Comparison of ENCODE assay signal across 9 mouse cellular contexts in the genomic region with DNA sequence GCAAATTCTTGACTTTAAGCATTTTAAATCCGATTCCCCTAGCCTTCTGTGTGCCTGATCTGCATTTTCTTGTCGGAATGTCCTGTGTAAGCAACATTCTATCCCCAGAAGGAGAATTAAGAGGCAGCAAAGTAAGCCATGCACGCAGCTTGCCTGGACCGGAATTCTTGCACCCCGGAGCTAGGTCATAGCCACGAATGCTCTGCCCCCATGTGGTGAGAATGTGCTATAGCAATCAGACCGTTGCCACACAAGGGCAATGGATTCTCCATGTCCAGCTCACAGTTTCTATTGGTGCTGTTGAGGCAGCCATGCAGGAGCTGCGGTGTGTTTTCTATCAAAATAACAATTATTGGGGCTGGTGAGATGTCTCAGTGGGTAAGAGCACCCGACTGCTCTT. TPM values are rescaled to one million over a fixed set of nuclear protein-coding genes. Genes with fewer than 3 reads are reported as not detected.
A peak's percentile ranks its signal among the peaks of the same experiment; 100 is the strongest.
DNase-seq lines count a peak whose midpoint lies in the region; ATAC-seq and TF ChIP-seq lines count a peak whose summit lies in the region.
"Had no signal": no experiment of that assay in that cellular context is flagged by ENCODE, and none has a peak within 500 bp of the region (broad histone marks: within the 10 kb centered on the region; RNA-seq: fewer than 3 reads in every experiment).

No protein-coding gene starts in this region.

- no peaks in the 10 kb centered on the region for H3K27me3 ChIP-seq in ES-Bruce4 (ENCODE audit: control insufficient read depth, insufficient read depth, low read length, poor library complexity, severe bottlenecking)
- H3K27me3 ChIP-seq in embryonic facial prominence, embryonic 13.5 days = peaks cover 19% of the 10 kb centered on the region; the same call in 1 of the 2 replicates
- H3K27me3 ChIP-seq in heart, embryonic 10.5 days (ENCODE audit: insufficient read depth, poor library complexity, severe bottlenecking) = no peaks in the 10 kb centered on the region
- no peaks in the 10 kb centered on the region; the same call in 1 of the 2 replicates for H3K27me3 ChIP-seq in lung, embryonic 16.5 days (ENCODE audit: control insufficient read depth, insufficient read depth, low read depth, low read length)

- peak; percentile 46 to 58 for DNase-seq in adrenal gland, postnatal 4 days (ENCODE audit: low spot score in 2 of 2)
- peak; percentile 90 for DNase-seq in heart, embryonic 10.5 days (ENCODE audit: low spot score)
- DNase-seq in kidney, postnatal 4 days = peak; percentile 89 to 92
- peak; percentile 64 for DNase-seq in retina, adult 2 months (ENCODE audit: low read depth, low spot score)
- peak; percentile 68 for DNase-seq in thymus, postnatal 14 days

- no peak overlapping the region for H3K27ac ChIP-seq in ES-Bruce4 (ENCODE audit: insufficient read depth, low read length)
- H3K27ac ChIP-seq in embryonic facial prominence, embryonic 13.5 days = no peak overlapping the region
- H3K27ac ChIP-seq in heart, embryonic 10.5 days = no peak overlapping the region; the same call in 1 of the 2 replicates
- H3K27ac ChIP-seq in lung, embryonic 16.5 days (ENCODE audit: low read length) = no peak overlapping the region

- no peaks in the 10 kb centered on the region for H3K36me3 ChIP-seq in ES-Bruce4 (ENCODE audit: control insufficient read depth, insufficient read depth, low read length, poor library complexity, severe bottlenecking)
- H3K36me3 ChIP-seq in embryonic facial prominence, embryonic 13.5 days = no peaks in the 10 kb centered on the region
- no peaks in the 10 kb centered on the region for H3K36me3 ChIP-seq in heart, embryonic 10.5 days
- no peaks in the 10 kb centered on the region for H3K36me3 ChIP-seq in lung, embryonic 16.5 days (ENCODE audit: control insufficient read depth, insufficient read depth, low read length)

- TF ChIP-seq EP300 in ES-Bruce4 (IDR thresholded peaks at IDR 0.05; ENCODE audit: insufficient read depth, low read depth, low read length) = 0 out of 2 replicates have a peak, but pooled peaks have one; percentile 20

- TF ChIP-seq CTCF in ES-Bruce4 (IDR thresholded peaks at IDR 0.05; ENCODE audit: low read depth, low read length) = peak; percentile 88

- 3% methylated on average over 9 of the region's 9 CpGs for WGBS in embryonic facial prominence, embryonic 13.5 days
- 8% methylated on average over 9 of the region's 9 CpGs for WGBS in heart, embryonic 10.5 days
- 3% methylated on average over 9 of the region's 9 CpGs for WGBS in lung, embryonic 16.5 days

- H3K4me2 ChIP-seq in embryonic facial prominence, embryonic 13.5 days = peak overlapping the region; percentile 36
- H3K4me2 ChIP-seq in lung, embryonic 16.5 days (ENCODE audit: low read depth, low read length) = peak overlapping the region; percentile 25

- H3K9ac ChIP-seq in ES-Bruce4 (ENCODE audit: low read depth, poor library complexity, severe bottlenecking) = no peak overlapping the region
- H3K9ac ChIP-seq in embryonic facial prominence, embryonic 13.5 days = no peak overlapping the region
- no peak overlapping the region for H3K9ac ChIP-seq in lung, embryonic 16.5 days (ENCODE audit: low read length)

- H3K4me1 ChIP-seq in ES-Bruce4 (ENCODE audit: control insufficient read depth, insufficient read depth, low read length) = no peaks in the 10 kb centered on the region
- H3K4me1 ChIP-seq in embryonic facial prominence, embryonic 13.5 days = peaks cover 23% of the 10 kb centered on the region
- peaks cover 44% of the 10 kb centered on the region for H3K4me1 ChIP-seq in heart, embryonic 10.5 days
- H3K4me1 ChIP-seq in lung, embryonic 16.5 days (replicated peaks; ENCODE audit: control insufficient read depth, insufficient read depth, low read length) = peaks cover 3% of the 10 kb centered on the region

- no peaks in the 10 kb centered on the region for H3K9me3 ChIP-seq in ES-Bruce4 (replicated peaks; ENCODE audit: control insufficient read depth, insufficient read depth, low read length, poor library complexity, severe bottlenecking)
- no peaks in the 10 kb centered on the region for H3K9me3 ChIP-seq in embryonic facial prominence, embryonic 13.5 days
- H3K9me3 ChIP-seq in heart, embryonic 10.5 days = no peaks in the 10 kb centered on the region
- H3K9me3 ChIP-seq in lung, embryonic 16.5 days (ENCODE audit: control insufficient read depth, low read length) = no peaks in the 10 kb centered on the region

- ATAC-seq in embryonic facial prominence, embryonic 13.5 days (ENCODE audit: insufficient number of reproducible peaks, insufficient read depth, low FRiP score, low TSS enrichment, low read depth) = 0 out of 2 replicates have a peak, but pooled peaks have one; percentile 28
- peak; percentile 60 for ATAC-seq in lung, embryonic 16.5 days (ENCODE audit: low read depth)

- H3K4me3 ChIP-seq in ES-Bruce4 (ENCODE audit: low read depth, low read length) = no peak overlapping the region
- H3K4me3 ChIP-seq in embryonic facial prominence, embryonic 13.5 days = no peak overlapping the region
- no peak overlapping the region for H3K4me3 ChIP-seq in heart, embryonic 10.5 days
- no peak overlapping the region for H3K4me3 ChIP-seq in lung, embryonic 16.5 days (ENCODE audit: low read length)

- no peak for TF ChIP-seq POLR2A in ES-Bruce4 (IDR thresholded peaks at IDR 0.05; ENCODE audit: insufficient read depth, low read length)

RNA-seq across cellular contexts. Expression of a gene that starts 15.0 kb away (rescaled TPM):
- polyA plus RNA-seq in ES-Bruce4 (2011; ENCODE audit: insufficient read depth, insufficient read length, low read depth, missing spikeins) = not detected in 2 replicates
- total RNA-seq in adrenal gland, postnatal 4 days (2021) = under 1 TPM in 1 of 2 experiments, not detected in 1; 0.25 TPM
- not detected in 2 replicates for polyA plus RNA-seq in embryonic facial prominence, embryonic 13.5 days (2015; fragmentation: Nextera tagmentation; extraction: Ambion mirVana)
- 0.10 TPM in 1 of 2 replicates, not detected in the other for polyA plus RNA-seq in heart, embryonic 10.5 days (2016; fragmentation: Nextera tagmentation; extraction: Ambion mirVana)
- not detected in 2 replicates for polyA plus RNA-seq in lung, embryonic 16.5 days (2015; fragmentation: Nextera tagmentation; extraction: Ambion mirVana)
- total RNA-seq: left cerebral cortex, adult 8-10 months had no signal

RNA-seq across cellular contexts. Expression of a gene that starts 23.0 kb away (rescaled TPM):
- not detected in 2 replicates for polyA plus RNA-seq in ES-Bruce4 (2011; ENCODE audit: insufficient read depth, insufficient read length, low read depth, missing spikeins)
- total RNA-seq in adrenal gland, postnatal 4 days (2021) = under 1 TPM in 1 of 2 experiments, not detected in 1; 0.34 TPM
- polyA plus RNA-seq in embryonic facial prominence, embryonic 13.5 days (2015; fragmentation: Nextera tagmentation; extraction: Ambion mirVana) = 0.13 and 0.74 TPM in 2 replicates
- polyA plus RNA-seq in heart, embryonic 10.5 days (2016; fragmentation: Nextera tagmentation; extraction: Ambion mirVana) = 21.3 and 54.9 TPM in 2 replicates
- 0.63 and 1.0 TPM in 2 replicates for polyA plus RNA-seq in lung, embryonic 16.5 days (2015; fragmentation: Nextera tagmentation; extraction: Ambion mirVana)

RNA-seq across cellular contexts. Expression of a gene that starts 35.2 kb away (rescaled TPM):
- polyA plus RNA-seq in ES-Bruce4 (2011; ENCODE audit: insufficient read depth, insufficient read length, low read depth, missing spikeins) = 28.7 and 37.2 TPM in 2 replicates
- 10 to 100 TPM; 49.0 to 51.8 TPM for total RNA-seq in adrenal gland, postnatal 4 days (2021)
- polyA plus RNA-seq in embryonic facial prominence, embryonic 13.5 days (2015; fragmentation: Nextera tagmentation; extraction: Ambion mirVana) = 128 and 138 TPM in 2 replicates
- 114 and 117 TPM in 2 replicates for polyA plus RNA-seq in heart, embryonic 10.5 days (2016; fragmentation: Nextera tagmentation; extraction: Ambion mirVana)
- polyA plus RNA-seq in lung, embryonic 16.5 days (2015; fragmentation: Nextera tagmentation; extraction: Ambion mirVana) = 132 and 142 TPM in 2 replicates

RNA-seq across cellular contexts. Expression of a gene that starts 44.1 kb away (rescaled TPM):
- polyA plus RNA-seq in ES-Bruce4 (2011; ENCODE audit: insufficient read depth, insufficient read length, low read depth, missing spikeins) = not detected in 2 replicates
- not detected for total RNA-seq in adrenal gland, postnatal 4 days (2021)
- polyA plus RNA-seq in embryonic facial prominence, embryonic 13.5 days (2015; fragmentation: Nextera tagmentation; extraction: Ambion mirVana) = 0.15 and 0.41 TPM in 2 replicates
- 0.95 and 2.0 TPM in 2 replicates for polyA plus RNA-seq in heart, embryonic 10.5 days (2016; fragmentation: Nextera tagmentation; extraction: Ambion mirVana)
- polyA plus RNA-seq in lung, embryonic 16.5 days (2015; fragmentation: Nextera tagmentation; extraction: Ambion mirVana) = 1.3 and 1.4 TPM in 2 replicates

Comparison
In these comparisons a context has a peak if more than half of its experiments do, and no peak if none do; other contexts are left out.
1. RNA of a gene that starts 23.0 kb away (polyA plus RNA-seq): 21.3 to 54.9 TPM in heart, embryonic 10.5 days; 0.63 to 1.0 TPM in lung, embryonic 16.5 days, not detected in ES-Bruce4 and 0.13 to 0.74 TPM in embryonic facial prominence, embryonic 13.5 days; every median in the first group is over 10 times any median in the second.
2. Peak in every context shown above with its lines, with median percentiles within 50 percentile points of each other: DNase-seq.